Mouse (Mus musculus): ENCODE measurements around the gene As3mt. TPM values are rescaled to one million over a fixed set of nuclear protein-coding genes. Genes with fewer than 3 reads are reported as not detected.
A peak's percentile ranks its signal among the peaks of the same experiment; 100 is the strongest.
"Not testable (repeated sequence)": the region's sequence is repeated elsewhere in the genome, so short reads cannot be mapped to it uniquely, and the experiment has no call there.

Gene As3mt
- polyA plus RNA-seq, 1 experiment from 2014 or later: 18.6 TPM

DNA sequence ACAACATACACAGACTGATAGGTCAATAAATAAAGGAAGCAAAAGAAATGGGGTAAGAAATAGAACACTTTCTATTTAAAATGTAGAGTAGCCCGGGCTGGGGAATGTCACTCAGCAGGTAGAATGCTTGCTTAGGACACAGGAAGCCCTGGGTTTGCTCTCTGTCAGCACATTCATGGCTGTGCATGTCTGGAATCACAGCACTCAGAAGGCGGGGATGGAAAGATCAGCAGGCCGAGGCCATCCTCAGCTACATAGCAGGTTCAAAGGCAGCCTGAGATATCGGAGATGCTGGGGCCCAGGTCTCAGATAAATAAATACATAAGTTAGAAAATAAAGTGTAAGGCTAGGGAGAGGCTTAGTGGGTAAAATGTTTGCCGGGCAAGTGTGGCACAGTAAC, 45.0 kb downstream of the As3mt start:
- 74% methylated on average over 5 of the region's 5 CpGs for WGBS (ENCODE audit: insufficient replicate concordance)
- Histone ChIP-seq H3K4me3 (ENCODE audit: low read depth, low read length) (no peak overlapping the region), H3K9me3 (replicated peaks; ENCODE audit: control insufficient read depth, low read length) (no peaks in the 10 kb centered on the region), H3K9ac (ENCODE audit: low read depth, low read length) (no peak overlapping the region), H3K27me3 (ENCODE audit: control insufficient read depth, insufficient read depth, low read depth, low read length) (no peaks in the 10 kb centered on the region), H3K27ac (ENCODE audit: low read length) (no peak overlapping the region), H3K36me3 (ENCODE audit: control insufficient read depth, insufficient read depth) (no peaks in the 10 kb centered on the region), H3K4me1 (ENCODE audit: control insufficient read depth, low read depth, low read length) (no peaks in the 10 kb centered on the region), H3K4me2 (ENCODE audit: low read depth, low read length) (no peak overlapping the region)
- ATAC-seq (ENCODE audit: low read depth): no peak

DNA sequence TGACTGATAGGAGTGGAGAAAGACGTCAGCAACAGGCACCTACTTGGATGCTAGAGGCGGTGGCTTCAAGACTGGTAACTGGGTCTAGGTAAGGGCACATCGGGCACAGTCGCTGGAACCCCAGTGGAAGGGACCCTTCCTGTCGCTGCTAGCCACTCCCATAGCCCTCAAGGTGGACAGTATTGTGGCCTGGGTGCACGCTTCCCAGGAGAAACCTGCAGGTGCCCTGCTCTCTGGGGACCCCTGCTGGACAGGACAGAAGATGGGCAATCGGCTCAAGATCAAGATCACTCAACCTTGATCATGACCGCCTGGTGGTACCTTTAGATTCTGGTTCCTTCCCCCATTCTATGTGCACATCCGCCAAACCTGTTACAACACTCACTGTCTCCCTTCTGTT, 47.8 kb downstream of the As3mt start:
- Histone ChIP-seq H3K36me3 (ENCODE audit: control insufficient read depth, insufficient read depth) (no peaks in the 10 kb centered on the region), H3K4me3 (ENCODE audit: low read depth, low read length) (no peak overlapping the region), H3K27me3 (ENCODE audit: control insufficient read depth, insufficient read depth, low read depth, low read length) (peaks cover 7% of the 10 kb centered on the region; the same call in 1 of the 2 replicates), H3K4me2 (ENCODE audit: low read depth, low read length) (no peak overlapping the region), H3K9me3 (replicated peaks; ENCODE audit: control insufficient read depth, low read length) (no peaks in the 10 kb centered on the region), H3K9ac (ENCODE audit: low read depth, low read length) (no peak overlapping the region), H3K27ac (ENCODE audit: low read length) (no peak overlapping the region), H3K4me1 (ENCODE audit: control insufficient read depth, low read depth, low read length) (no peaks in the 10 kb centered on the region)
- no peak for ATAC-seq (ENCODE audit: low read depth)
- 42% methylated on average over 9 of the region's 9 CpGs for WGBS (ENCODE audit: insufficient replicate concordance)

DNA sequence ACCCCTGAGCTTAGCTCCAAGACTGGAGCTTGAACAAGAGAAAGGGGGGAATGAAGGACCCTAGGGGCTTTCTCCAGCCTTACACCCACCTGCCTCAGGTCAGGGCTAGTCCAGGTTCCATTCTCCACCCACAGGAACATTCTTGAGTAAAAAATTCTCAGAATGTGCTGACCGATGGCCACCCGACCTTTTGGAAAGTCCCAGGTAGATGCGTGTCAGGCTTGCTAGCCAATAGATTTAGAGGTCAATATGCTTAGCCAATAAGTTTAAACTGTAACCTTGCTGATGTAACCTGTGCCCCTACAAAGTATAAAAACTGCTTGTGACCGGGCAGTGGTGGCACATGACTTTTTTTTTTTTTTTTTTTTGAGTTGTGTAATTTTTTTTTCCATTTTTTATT, 49.0 kb downstream of the As3mt start:
- Histone ChIP-seq H3K27me3 (ENCODE audit: control insufficient read depth, insufficient read depth, low read depth, low read length) (peaks cover 7% of the 10 kb centered on the region; the same call in 1 of the 2 replicates), H3K4me1 (ENCODE audit: control insufficient read depth, low read depth, low read length) (no peaks in the 10 kb centered on the region; the same call in 1 of the 2 replicates), H3K4me2 (ENCODE audit: low read depth, low read length) (no peak overlapping the region), H3K27ac (ENCODE audit: low read length) (no peak overlapping the region), H3K9me3 (replicated peaks; ENCODE audit: control insufficient read depth, low read length) (no peaks in the 10 kb centered on the region), H3K36me3 (ENCODE audit: control insufficient read depth, insufficient read depth) (no peaks in the 10 kb centered on the region), H3K4me3 (ENCODE audit: low read depth, low read length) (no peak overlapping the region), H3K9ac (ENCODE audit: low read depth, low read length) (no peak overlapping the region)
- WGBS (ENCODE audit: insufficient replicate concordance): 76% methylated on average over 4 of the region's 4 CpGs
- no peak for ATAC-seq (ENCODE audit: low read depth)

DNA sequence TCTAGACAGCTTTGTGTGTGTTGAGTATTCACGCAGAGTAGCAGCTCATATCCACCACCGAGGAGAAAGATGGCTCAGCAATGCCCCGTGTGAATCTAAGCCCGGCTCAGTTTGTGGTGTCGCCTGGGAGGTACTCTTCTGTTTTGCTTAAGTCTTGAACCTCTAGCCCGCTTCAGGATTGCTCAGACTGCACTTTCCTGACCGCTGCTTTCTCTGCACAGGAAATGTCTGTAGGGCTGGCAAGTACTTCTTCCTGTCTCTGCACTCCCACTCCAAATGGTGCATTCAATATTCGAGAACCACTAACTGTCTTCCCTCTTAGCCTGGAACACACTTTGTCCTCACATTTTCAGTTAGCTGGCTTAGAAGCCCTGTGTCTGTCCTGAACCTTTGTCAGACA, 51.8 kb downstream of the As3mt start:
- Histone ChIP-seq H3K27ac (ENCODE audit: low read length) (no peak overlapping the region), H3K9me3 (replicated peaks; ENCODE audit: control insufficient read depth, low read length) (no peaks in the 10 kb centered on the region), H3K9ac (ENCODE audit: low read depth, low read length) (no peak overlapping the region), H3K4me3 (ENCODE audit: low read depth, low read length) (no peak overlapping the region), H3K36me3 (ENCODE audit: control insufficient read depth, insufficient read depth) (no peaks in the 10 kb centered on the region), H3K4me1 (ENCODE audit: control insufficient read depth, low read depth, low read length) (peaks cover 16% of the 10 kb centered on the region), H3K4me2 (ENCODE audit: low read depth, low read length) (no peak overlapping the region), H3K27me3 (ENCODE audit: control insufficient read depth, insufficient read depth, low read depth, low read length) (peaks cover 14% of the 10 kb centered on the region; the same call in 1 of the 2 replicates)
- 17% methylated on average over 8 of the region's 8 CpGs for WGBS (ENCODE audit: insufficient replicate concordance)
- no peak for ATAC-seq (ENCODE audit: low read depth)

DNA sequence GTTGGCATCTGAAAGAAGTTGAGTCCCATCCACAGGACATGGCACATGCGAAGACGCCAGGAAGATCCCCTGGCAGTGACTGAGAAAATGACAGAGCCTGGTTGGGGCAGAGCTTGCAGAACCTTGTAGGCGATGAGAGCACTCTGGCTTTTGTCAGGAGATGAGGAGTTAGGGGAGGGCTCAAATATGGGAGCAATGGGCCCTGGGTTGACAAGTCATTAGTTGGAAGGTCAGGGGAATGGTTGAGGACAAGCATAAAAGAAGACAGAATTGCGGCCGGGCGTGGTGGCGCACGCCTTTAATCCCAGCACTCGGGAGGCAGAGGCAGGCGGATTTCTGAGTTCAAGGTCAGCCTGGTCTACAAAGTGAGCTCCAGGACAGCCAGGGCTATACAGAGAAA, 52.7 kb downstream of the As3mt start:
- not testable (repeated sequence) for H3K9me3 ChIP-seq (replicated peaks; ENCODE audit: control insufficient read depth, low read length); H3K27ac ChIP-seq (ENCODE audit: low read length); H3K4me2 ChIP-seq (ENCODE audit: low read depth, low read length); H3K36me3 ChIP-seq (ENCODE audit: control insufficient read depth, insufficient read depth); ATAC-seq (ENCODE audit: low read depth); H3K9ac ChIP-seq (ENCODE audit: low read depth, low read length); H3K4me3 ChIP-seq (ENCODE audit: low read depth, low read length)
- Histone ChIP-seq H3K4me1 (ENCODE audit: control insufficient read depth, low read depth, low read length) (peaks cover 24% of the 10 kb centered on the region), H3K27me3 (ENCODE audit: control insufficient read depth, insufficient read depth, low read depth, low read length) (peaks cover 14% of the 10 kb centered on the region; the same call in 1 of the 2 replicates)
- WGBS (ENCODE audit: insufficient replicate concordance): 84% methylated on average over 10 of the region's 10 CpGs

DNA sequence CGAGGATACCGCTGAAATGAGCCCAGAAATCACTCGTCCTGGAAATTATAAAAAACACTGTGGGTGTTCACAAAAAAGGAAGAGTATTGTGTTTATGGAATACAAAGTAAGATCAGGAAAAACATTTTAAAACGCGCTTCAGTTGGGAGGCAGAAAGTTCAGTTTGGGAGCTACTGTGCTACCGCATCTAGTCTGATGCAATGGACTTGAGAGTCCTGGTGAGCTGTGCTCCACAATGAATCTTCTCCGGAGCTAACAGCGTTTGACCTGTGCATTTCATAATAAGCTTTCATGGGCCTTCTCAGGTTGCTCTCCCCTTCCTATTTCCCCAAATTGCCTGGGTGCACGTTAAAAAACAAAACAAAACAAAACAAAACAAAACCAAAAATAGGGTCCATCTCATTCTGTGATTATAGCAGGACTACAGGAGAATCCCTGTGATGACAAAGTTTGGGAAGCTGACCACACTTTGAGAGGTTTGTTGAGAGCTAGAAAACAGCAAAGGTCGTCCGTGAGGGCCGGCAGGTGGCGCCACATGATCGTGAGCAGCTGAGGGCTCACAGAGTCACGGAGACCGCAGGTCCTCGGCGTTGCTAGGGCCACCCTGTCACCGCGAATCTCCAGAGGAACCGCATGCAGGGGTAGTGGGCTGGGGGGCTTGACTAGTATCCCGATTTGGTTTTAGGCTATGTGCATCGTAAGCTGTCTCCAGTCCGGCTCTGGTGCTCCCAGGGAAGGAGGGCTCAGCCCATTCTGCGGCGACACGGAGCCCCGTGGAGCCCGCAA, 53.3 kb downstream of the As3mt start:
- peaks cover 14% of the 10 kb centered on the region; the same call in 1 of the 2 replicates for H3K27me3 ChIP-seq (ENCODE audit: control insufficient read depth, insufficient read depth, low read depth, low read length)
- H3K9me3 ChIP-seq (replicated peaks; ENCODE audit: control insufficient read depth, low read length): no peaks in the 10 kb centered on the region
- 16% methylated on average over 29 of the region's 29 CpGs for WGBS (ENCODE audit: insufficient replicate concordance)
- peak overlapping the region; percentile 100 for H3K4me2 ChIP-seq (ENCODE audit: low read depth, low read length)
- no peaks in the 10 kb centered on the region for H3K36me3 ChIP-seq (ENCODE audit: control insufficient read depth, insufficient read depth)
- peak; percentile 50 for ATAC-seq (ENCODE audit: low read depth)
- H3K27ac ChIP-seq (ENCODE audit: low read length): peak overlapping the region; percentile 87
- H3K4me1 ChIP-seq (ENCODE audit: control insufficient read depth, low read depth, low read length): peaks cover 25% of the 10 kb centered on the region
- H3K4me3 ChIP-seq (ENCODE audit: low read depth, low read length): peak overlapping the region; percentile 99
- peak overlapping the region; percentile 45 for H3K9ac ChIP-seq (ENCODE audit: low read depth, low read length)

DNA sequence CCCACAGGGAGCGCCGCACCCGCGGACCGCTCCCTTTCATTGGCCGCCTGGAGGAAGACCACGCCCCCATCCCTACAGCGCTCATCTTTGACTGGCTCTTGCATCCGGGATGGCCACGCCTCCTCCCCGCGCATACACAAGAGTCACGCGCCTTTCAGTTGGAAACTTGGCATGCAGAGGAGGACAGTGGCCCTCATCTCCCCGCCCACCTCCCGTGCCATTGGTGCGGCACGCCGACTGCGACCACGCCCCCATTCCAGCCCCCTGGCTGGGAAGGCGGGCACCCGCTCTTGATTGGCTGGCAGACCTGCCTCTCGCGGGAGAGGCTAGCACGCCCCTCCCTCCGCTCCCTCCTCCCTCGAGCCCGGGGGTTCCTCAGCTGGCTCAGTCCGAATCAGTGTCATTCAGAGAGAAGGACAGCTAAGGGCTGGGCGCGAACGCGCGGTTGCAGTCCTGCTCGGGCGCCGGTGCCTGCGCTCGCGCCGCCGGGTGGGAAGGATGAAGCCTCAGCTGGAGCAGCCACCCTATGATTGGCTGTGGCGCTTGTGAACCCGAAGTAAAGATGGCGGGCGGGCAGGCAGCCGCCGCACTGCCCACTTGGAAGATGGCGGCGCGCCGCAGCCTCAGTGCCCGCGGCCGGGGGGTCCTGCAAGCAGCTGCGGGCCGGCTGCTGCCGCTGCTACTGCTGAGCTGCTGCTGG, 54.1 kb downstream of the As3mt start, which contains the start of gene Cnnm2:
TSS of gene Cnnm2 (plus strand) at position 350 of the 700 bp plus-strand sequence.
- Histone ChIP-seq H3K9me3 (replicated peaks; ENCODE audit: control insufficient read depth, low read length) (no peaks in the 10 kb centered on the region), H3K4me3 (ENCODE audit: low read depth, low read length) (peak within 1 kb of the TSS; percentile 99), H3K27me3 (ENCODE audit: control insufficient read depth, insufficient read depth, low read depth, low read length) (peaks cover 14% of the 10 kb centered on the region; the same call in 1 of the 2 replicates), H3K4me2 (ENCODE audit: low read depth, low read length) (peak within 1 kb of the TSS; percentile 100), H3K4me1 (ENCODE audit: control insufficient read depth, low read depth, low read length) (peaks cover 29% of the 10 kb centered on the region), H3K36me3 (ENCODE audit: control insufficient read depth, insufficient read depth) (no peaks in the 10 kb centered on the region), H3K27ac (ENCODE audit: low read length) (peak within 1 kb of the TSS; percentile 87), H3K9ac (ENCODE audit: low read depth, low read length) (peak within 1 kb of the TSS; percentile 87)
- under 1% methylated on average over 59 of the region's 59 CpGs for WGBS (ENCODE audit: insufficient replicate concordance)
- ATAC-seq (ENCODE audit: low read depth): peak; percentile 92

DNA sequence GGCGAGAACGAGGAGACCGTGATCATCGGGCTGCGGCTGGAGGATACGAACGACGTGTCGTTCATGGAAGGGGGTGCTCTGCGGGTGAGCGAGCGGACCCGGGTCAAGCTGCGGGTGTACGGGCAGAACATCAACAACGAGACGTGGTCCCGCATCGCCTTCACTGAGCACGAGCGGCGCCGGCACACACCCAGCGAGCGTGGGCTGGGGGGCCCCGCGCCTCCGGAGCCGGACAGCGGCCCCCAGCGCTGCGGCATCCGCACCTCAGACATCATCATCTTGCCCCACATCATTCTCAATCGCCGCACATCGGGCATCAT, 54.7 kb downstream of the As3mt start:
- H3K36me3 ChIP-seq (ENCODE audit: control insufficient read depth, insufficient read depth): no peaks in the 10 kb centered on the region
- no peaks in the 10 kb centered on the region for H3K9me3 ChIP-seq (replicated peaks; ENCODE audit: control insufficient read depth, low read length)
- peak overlapping the region; percentile 99 for H3K4me3 ChIP-seq (ENCODE audit: low read depth, low read length)
- H3K27ac ChIP-seq (ENCODE audit: low read length): peak overlapping the region; percentile 74
- H3K9ac ChIP-seq (ENCODE audit: low read depth, low read length): peak overlapping the region; percentile 87
- under 1% methylated on average over 36 of the region's 36 CpGs for WGBS (ENCODE audit: insufficient replicate concordance)
- H3K4me1 ChIP-seq (ENCODE audit: control insufficient read depth, low read depth, low read length): peaks cover 32% of the 10 kb centered on the region
- no peak for ATAC-seq (ENCODE audit: low read depth)
- peaks cover 14% of the 10 kb centered on the region; the same call in 1 of the 2 replicates for H3K27me3 ChIP-seq (ENCODE audit: control insufficient read depth, insufficient read depth, low read depth, low read length)
- peak overlapping the region; percentile 100 for H3K4me2 ChIP-seq (ENCODE audit: low read depth, low read length)

Data from liver, embryonic 16.5 days (tissue).